Mouse (Mus musculus) lung, postnatal 0 days (tissue): ENCODE measurements around the gene Ptprt.

Source experiments
- CTCF ChIP-seq: IDR thresholded peaks from 2 replicates; pipeline ENCODE4 v1.5.1; 2016; ENCODE audit warnings: antibody characterized with exemption, mild to moderate bottlenecking
- EP300 ChIP-seq: IDR thresholded peaks from 2 replicates; pipeline ENCODE4 v1.6.1; 2016; ENCODE audit warnings: antibody characterized with exemption, mild to moderate bottlenecking, control low read depth

GRCm38 (mm10) chr2:162031636-162032035, 629.3 kb downstream of the Ptprt start:
- TF ChIP-seq CTCF (no peak), EP300 (no peak)
